Mouse (Mus musculus): ENCODE results near the gene Map3k11. TPM values are rescaled to one million over a fixed set of nuclear protein-coding genes. Genes with fewer than 3 reads are reported as not detected.

Map3k11 gene
- 36.8 and 36.9 TPM in 2 replicates for polyA plus RNA-seq (2015; fragmentation: Nextera tagmentation; extraction: Ambion mirVana)

DNA sequence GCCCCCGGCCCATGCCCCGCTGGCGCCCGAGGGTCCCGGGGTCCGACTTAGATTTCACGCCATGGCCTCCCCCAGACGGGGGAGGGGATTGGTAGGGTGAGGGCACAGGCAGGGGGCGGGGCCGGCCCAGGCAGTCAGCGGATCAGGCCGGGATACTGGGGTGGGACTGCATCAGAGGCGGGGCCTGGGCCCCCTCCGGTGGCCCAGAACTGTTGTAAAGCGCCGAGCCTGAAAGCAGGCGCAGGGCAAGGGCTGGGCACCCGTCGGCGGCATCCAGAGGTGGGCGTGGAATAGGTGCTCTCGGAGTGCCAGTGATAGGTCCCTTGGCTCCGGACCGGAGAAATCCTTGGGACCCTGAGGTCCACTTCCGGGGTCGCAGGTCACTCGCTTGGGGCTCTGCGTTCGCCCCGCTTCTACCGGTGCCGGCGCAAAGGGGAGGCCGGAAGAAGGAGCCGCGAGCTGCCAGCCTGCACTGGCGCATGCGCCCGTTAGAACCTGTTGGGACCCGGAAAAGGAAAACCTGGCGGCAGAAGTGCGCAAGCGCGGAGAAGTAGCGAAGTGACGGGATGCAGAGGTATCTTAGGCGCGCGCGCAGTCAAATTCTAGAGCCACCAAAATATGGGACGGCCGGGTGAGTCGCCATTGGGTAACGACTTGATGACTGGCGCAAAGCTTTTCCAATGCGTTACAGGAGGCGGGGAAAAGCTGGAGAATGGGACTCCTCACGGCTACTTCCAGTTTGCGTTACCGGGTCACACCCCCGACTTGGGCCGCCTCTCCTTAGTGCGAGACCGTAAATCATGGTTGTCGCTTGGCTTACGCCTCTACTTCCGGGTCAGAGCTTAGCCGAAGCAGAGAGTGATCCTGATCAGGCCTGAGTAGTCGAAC is at the start of gene Map3k11, which contains the start of gene Pcnx3:
TSS of gene Map3k11 (plus strand) at position 543 of the 888 bp plus-strand sequence.
TSS of gene Pcnx3 (minus strand) at position 709 of the 888 bp plus-strand sequence.
- no peaks in the 10 kb centered on the region for H3K27me3 ChIP-seq (replicated peaks; ENCODE audit: insufficient read depth, low read length)
- peaks cover 25% of the 10 kb centered on the region for H3K4me1 ChIP-seq (ENCODE audit: insufficient read depth, low read depth, low read length)
- peaks cover 22% of the 10 kb centered on the region for H3K36me3 ChIP-seq (ENCODE audit: insufficient read depth, low read length)
- H3K9ac ChIP-seq (replicated peaks; ENCODE audit: low read depth): peak within 1 kb of the TSS; percentile 76
- peak; percentile 100 for DNase-seq (ENCODE audit: low spot score)
- peak; percentile 90 for ATAC-seq
- WGBS: 2% methylated on average over 68 of the region's 69 CpGs
- H3K4me2 ChIP-seq (replicated peaks; ENCODE audit: low read depth, low read length): peak within 1 kb of the TSS; percentile 99
- peak within 1 kb of the TSS; percentile 70 for H3K4me3 ChIP-seq (ENCODE audit: low read depth, low read length)
- no peaks in the 10 kb centered on the region for H3K9me3 ChIP-seq (ENCODE audit: low read length)
- peak; percentile 54 for TF ChIP-seq CTCF (IDR thresholded peaks at IDR 0.05)
- TF ChIP-seq EP300 (IDR thresholded peaks at IDR 0.05): no peak; the same call in 1 of the 2 replicates
- H3K27ac ChIP-seq (ENCODE audit: low read length): peak within 1 kb of the TSS; percentile 97

DNA sequence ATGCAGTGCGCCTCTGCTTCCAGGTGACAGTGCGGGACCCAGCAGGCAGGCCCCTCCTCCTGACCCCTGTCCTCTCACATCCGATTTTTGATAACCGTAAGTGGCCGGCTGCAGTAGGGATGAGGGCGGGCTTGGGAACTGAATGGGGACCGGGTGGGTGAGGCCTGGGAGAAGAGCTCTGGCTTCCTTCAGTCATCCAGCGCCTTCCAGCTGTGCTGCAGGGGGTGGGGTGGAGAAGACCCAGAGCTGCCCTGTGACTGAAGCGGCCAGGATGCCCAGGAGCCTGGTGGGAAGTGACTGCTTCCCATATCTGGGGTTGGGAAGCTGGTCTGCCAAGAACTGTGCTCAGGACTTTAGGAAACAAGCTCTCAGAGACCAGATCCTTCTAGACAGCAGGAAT is 48.2 kb upstream of the Map3k11 start:
- Histone ChIP-seq H3K36me3 (ENCODE audit: insufficient read depth, low read length) (peaks cover 26% of the 10 kb centered on the region; the same call in 1 of the 2 replicates), H3K27me3 (replicated peaks; ENCODE audit: insufficient read depth, low read length) (no peaks in the 10 kb centered on the region), H3K27ac (ENCODE audit: low read length) (no peak overlapping the region), H3K4me2 (replicated peaks; ENCODE audit: low read depth, low read length) (no peak overlapping the region), H3K9me3 (ENCODE audit: low read length) (no peaks in the 10 kb centered on the region), H3K4me3 (ENCODE audit: low read depth, low read length) (no peak overlapping the region), H3K4me1 (ENCODE audit: insufficient read depth, low read depth, low read length) (peaks cover 11% of the 10 kb centered on the region), H3K9ac (replicated peaks; ENCODE audit: low read depth) (no peak overlapping the region)
- ATAC-seq: no peak
- TF ChIP-seq CTCF (IDR thresholded peaks at IDR 0.05): no peak
- no peak for TF ChIP-seq EP300 (IDR thresholded peaks at IDR 0.05)
- 43% methylated on average over 9 of the region's 9 CpGs for WGBS
- no peak for DNase-seq (ENCODE audit: low spot score)

DNA sequence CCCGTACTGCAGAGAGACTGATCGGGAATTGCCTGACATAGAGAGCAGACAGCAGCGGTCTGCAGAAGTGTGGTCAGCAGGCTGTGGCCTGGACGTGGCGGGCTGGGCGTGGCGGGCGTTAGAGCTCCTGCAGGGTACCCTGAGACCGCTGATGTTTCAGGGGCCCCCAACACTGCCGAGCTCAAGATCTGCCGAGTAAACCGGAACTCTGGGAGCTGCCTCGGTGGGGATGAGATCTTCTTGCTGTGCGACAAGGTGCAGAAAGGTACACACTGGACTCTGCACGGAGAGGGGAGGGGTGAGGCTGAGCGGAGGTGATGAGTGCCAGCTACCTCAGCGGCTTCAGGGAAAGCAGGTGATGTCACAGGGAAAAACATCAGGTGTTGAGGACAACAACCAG is 47.5 kb upstream of the Map3k11 start:
- Histone ChIP-seq H3K36me3 (ENCODE audit: insufficient read depth, low read length) (peaks cover 32% of the 10 kb centered on the region; the same call in 1 of the 2 replicates), H3K4me3 (ENCODE audit: low read depth, low read length) (no peak overlapping the region), H3K4me1 (ENCODE audit: insufficient read depth, low read depth, low read length) (peaks cover 11% of the 10 kb centered on the region), H3K9me3 (ENCODE audit: low read length) (no peaks in the 10 kb centered on the region), H3K27ac (ENCODE audit: low read length) (no peak overlapping the region), H3K27me3 (replicated peaks; ENCODE audit: insufficient read depth, low read length) (no peaks in the 10 kb centered on the region), H3K4me2 (replicated peaks; ENCODE audit: low read depth, low read length) (no peak overlapping the region), H3K9ac (replicated peaks; ENCODE audit: low read depth) (no peak overlapping the region)
- TF ChIP-seq CTCF (IDR thresholded peaks at IDR 0.05) (no peak), EP300 (IDR thresholded peaks at IDR 0.05) (no peak)
- DNase-seq (ENCODE audit: low spot score): no peak
- WGBS: 85% methylated on average over 17 of the region's 17 CpGs
- no peak for ATAC-seq

DNA sequence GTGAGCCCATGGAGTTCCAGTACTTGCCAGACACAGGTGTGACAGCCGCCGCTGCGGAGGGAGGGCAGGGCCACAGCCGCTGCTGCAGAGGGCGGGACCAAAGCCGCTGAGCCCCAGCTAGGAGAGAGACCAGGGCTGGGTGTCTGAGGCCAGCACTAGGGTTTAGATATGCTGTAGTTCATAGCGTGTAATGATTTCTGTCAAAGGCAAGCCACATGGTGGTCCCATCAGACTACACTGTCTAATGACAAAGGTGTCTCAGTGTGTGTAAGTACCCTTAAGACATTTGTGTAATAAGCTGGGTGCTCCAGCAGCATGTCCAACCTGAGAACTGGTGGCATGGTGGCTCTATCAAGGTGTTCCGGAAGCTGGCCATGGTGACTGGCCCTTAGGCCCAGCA is 46.9 kb upstream of the Map3k11 start:
- Histone ChIP-seq H3K9me3 (ENCODE audit: low read length) (no peaks in the 10 kb centered on the region), H3K27ac (ENCODE audit: low read length) (no peak overlapping the region), H3K9ac (replicated peaks; ENCODE audit: low read depth) (no peak overlapping the region), H3K4me1 (ENCODE audit: insufficient read depth, low read depth, low read length) (peaks cover 10% of the 10 kb centered on the region), H3K27me3 (replicated peaks; ENCODE audit: insufficient read depth, low read length) (no peaks in the 10 kb centered on the region), H3K36me3 (ENCODE audit: insufficient read depth, low read length) (peaks cover 38% of the 10 kb centered on the region; the same call in 1 of the 2 replicates), H3K4me2 (replicated peaks; ENCODE audit: low read depth, low read length) (no peak overlapping the region), H3K4me3 (ENCODE audit: low read depth, low read length) (no peak overlapping the region)
- TF ChIP-seq EP300 (IDR thresholded peaks at IDR 0.05) (no peak), CTCF (IDR thresholded peaks at IDR 0.05) (no peak)
- ATAC-seq: no peak
- DNase-seq (ENCODE audit: low spot score): no peak
- WGBS: 92% methylated on average over 8 of the region's 8 CpGs

DNA sequence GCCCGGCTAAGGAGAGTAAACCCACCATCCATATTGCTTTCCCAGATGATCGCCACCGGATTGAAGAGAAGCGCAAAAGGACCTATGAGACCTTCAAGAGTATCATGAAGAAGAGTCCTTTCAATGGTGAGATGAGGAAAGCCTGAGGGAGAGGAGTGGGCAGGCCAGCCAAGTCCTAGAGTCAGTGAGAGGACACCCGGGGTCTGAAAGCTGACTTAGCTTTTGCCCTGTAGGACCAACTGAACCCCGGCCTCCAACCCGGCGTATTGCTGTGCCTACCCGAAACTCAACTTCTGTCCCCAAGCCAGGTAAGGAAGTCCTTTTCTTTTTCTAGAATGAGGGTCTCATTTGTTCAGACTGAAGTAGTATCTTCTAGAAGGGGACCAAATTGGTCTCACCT is 43.3 kb upstream of the Map3k11 start:
- TF ChIP-seq EP300 (IDR thresholded peaks at IDR 0.05) (no peak), CTCF (IDR thresholded peaks at IDR 0.05) (no peak)
- peaks cover 42% of the 10 kb centered on the region; the same call in 1 of the 2 replicates for H3K36me3 ChIP-seq (ENCODE audit: insufficient read depth, low read length)
- H3K4me3 ChIP-seq (ENCODE audit: low read depth, low read length): no peak overlapping the region
- 97% methylated on average over 9 of the region's 9 CpGs for WGBS
- ATAC-seq: no peak
- H3K9ac ChIP-seq (replicated peaks; ENCODE audit: low read depth): no peak overlapping the region
- H3K4me2 ChIP-seq (replicated peaks; ENCODE audit: low read depth, low read length): no peak overlapping the region
- H3K27me3 ChIP-seq (replicated peaks; ENCODE audit: insufficient read depth, low read length): no peaks in the 10 kb centered on the region
- no peaks in the 10 kb centered on the region for H3K9me3 ChIP-seq (ENCODE audit: low read length)
- DNase-seq (ENCODE audit: low spot score): no peak
- H3K4me1 ChIP-seq (ENCODE audit: insufficient read depth, low read depth, low read length): peaks cover 3% of the 10 kb centered on the region; the same call in 1 of the 2 replicates
- H3K27ac ChIP-seq (ENCODE audit: low read length): no peak overlapping the region

DNA sequence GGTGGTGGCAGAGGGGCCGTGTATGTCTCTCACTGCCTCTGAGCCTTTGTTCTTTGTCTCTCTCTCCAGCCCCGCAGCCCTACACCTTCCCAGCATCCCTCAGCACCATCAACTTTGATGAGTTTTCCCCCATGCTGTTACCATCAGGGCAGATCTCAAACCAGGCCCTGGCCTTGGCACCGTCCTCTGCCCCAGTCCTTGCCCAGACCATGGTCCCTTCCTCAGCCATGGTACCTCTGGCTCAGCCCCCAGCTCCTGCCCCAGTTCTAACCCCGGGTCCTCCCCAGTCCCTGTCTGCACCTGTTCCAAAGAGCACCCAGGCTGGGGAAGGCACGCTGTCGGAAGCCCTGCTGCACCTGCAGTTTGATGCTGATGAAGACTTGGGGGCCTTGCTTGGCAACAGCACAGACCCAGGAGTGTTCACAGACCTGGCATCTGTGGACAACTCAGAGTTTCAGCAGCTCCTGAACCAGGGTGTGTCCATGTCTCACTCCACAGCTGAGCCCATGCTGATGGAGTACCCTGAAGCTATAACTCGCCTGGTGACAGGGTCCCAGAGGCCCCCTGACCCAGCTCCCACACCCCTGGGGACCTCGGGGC is 41.7 kb upstream of the Map3k11 start:
- 97% methylated on average over 8 of the region's 8 CpGs for WGBS
- H3K4me2 ChIP-seq (replicated peaks; ENCODE audit: low read depth, low read length): no peak overlapping the region

More for the DNA sequence above, 41.7 kb upstream of the Map3k11 start:
- H3K27ac ChIP-seq (ENCODE audit: low read length): no peak overlapping the region
- H3K27me3 ChIP-seq (replicated peaks; ENCODE audit: insufficient read depth, low read length): no peaks in the 10 kb centered on the region
- H3K4me1 ChIP-seq (ENCODE audit: insufficient read depth, low read depth, low read length): peaks cover 3% of the 10 kb centered on the region; the same call in 1 of the 2 replicates
- no peak overlapping the region for H3K9ac ChIP-seq (replicated peaks; ENCODE audit: low read depth)
- peaks cover 51% of the 10 kb centered on the region for H3K36me3 ChIP-seq (ENCODE audit: insufficient read depth, low read length)
- ATAC-seq: no peak
- H3K4me3 ChIP-seq (ENCODE audit: low read depth, low read length): no peak overlapping the region
- TF ChIP-seq CTCF (IDR thresholded peaks at IDR 0.05): no peak
- TF ChIP-seq EP300 (IDR thresholded peaks at IDR 0.05): no peak
- DNase-seq (ENCODE audit: low spot score): no peak
- H3K9me3 ChIP-seq (ENCODE audit: low read length): no peaks in the 10 kb centered on the region

Data from lung, postnatal 0 days (tissue).